Mouse (Mus musculus) heart, postnatal 10 days (tissue): ENCODE measurements around the gene Olfr1024. TPM values are rescaled to one million over a fixed set of nuclear protein-coding genes. Genes with fewer than 3 reads are reported as not detected.

Source experiments
- DNase-seq, 2 experiments: peaks; one replicate each; pipeline ENCODE4 v3.0.0; 2021
- intact Hi-C: fragments of 180-260 bp; cut with DNase I; formaldehyde crosslinking; loops from one replicate; pipeline ENCODE4 v1.15.1; 2025
- total RNA-seq, 2 experiments: library from RNA; stranded (reverse); gene quantifications; 2 replicates each; pipeline ENCODE4 v1.2.3; 2021

Olfr1024 gene
- not detected for total RNA-seq

- intact Hi-C loops: no loop called here
- DNase-seq: no peak
Observed at GRCm38 (mm10) chr2:85904952-85905351, at the start of gene Olfr1024. TSS of gene Olfr1024 (minus strand) at chr2:85905052.

GRCm38 (mm10) chr2:85950137-85950536, 45.3 kb upstream of the Olfr1024 start, which contains the start of gene Olfr1028:
TSS of gene Olfr1028 (plus strand) at chr2:85950437.
- intact Hi-C loops: no loop called here
- DNase-seq: no peak

GRCm38 (mm10) chr2:85921258-85921657, 16.4 kb upstream of the Olfr1024 start, which contains the start of gene Olfr1026:
TSS of gene Olfr1026 (plus strand) at chr2:85921558.
- no peak for DNase-seq
- intact Hi-C loops: no loop called here

GRCm38 (mm10) chr2:85914893-85915292, 10.0 kb upstream of the Olfr1024 start, which contains the start of gene Olfr1025-ps1:
TSS of gene Olfr1025-ps1 (plus strand) at chr2:85915193.
- no peak for DNase-seq
- intact Hi-C loops: no loop called here

DNA sequence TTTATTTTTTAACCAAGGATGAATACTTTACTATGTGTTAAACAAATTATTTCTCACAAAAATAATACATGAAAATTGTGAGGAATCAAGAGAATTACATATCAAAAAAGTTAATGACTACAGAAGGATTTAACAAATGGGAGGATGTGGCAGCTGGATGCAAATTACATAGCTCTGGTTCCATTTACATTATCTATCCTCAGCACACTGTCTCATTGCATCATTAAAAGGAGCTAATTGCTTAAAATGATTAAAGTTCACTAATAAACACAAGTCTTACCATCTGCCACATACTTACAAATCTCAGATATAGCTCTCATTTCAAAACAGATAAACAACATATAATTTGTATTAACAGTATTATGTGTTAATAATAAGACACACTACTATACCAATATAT, 8.3 kb upstream of the Olfr1024 start:
- DNase-seq: no peak
- intact Hi-C loops: no loop called here

DNA sequence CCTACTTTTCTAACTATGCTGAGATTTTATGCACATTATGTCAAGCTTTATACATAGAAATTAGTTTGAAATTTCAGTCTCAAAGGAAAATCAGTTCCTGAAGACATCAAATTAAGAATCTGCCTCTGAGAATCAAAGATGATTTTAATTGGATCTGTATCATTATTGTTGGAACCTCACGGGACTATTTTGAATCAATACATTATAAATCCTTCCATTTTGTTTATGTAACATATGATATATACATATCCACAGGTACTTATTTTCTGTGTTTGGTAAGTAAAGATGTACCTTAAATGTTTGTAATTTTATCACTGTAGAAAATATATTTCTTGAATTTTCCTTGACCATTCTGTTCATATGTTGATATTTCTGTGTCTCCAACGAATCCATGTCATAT, 19.5 kb downstream of the Olfr1024 start, which contains the start of gene Olfr1023:
Gene Olfr1023, plus strand, starts transcription at position 301 of the 400 bp plus-strand sequence.
- no peak for DNase-seq
- intact Hi-C loops: no loop called here

GRCm38 (mm10) chr2:85868294-85868693, 36.6 kb downstream of the Olfr1024 start, which contains the start of gene Olfr1022:
TSS of gene Olfr1022 (plus strand) at chr2:85868594.
- DNase-seq: no peak
- intact Hi-C loops: no loop called here

Other genes starting within 250 kb of the Olfr1024 start
- not detected for gene Olfr154, start 240.6 kb downstream of the Olfr1024 start, total RNA-seq
- gene Olfr1006, start 226.3 kb downstream of the Olfr1024 start, total RNA-seq: not detected
- gene Olfr1008, start 215.6 kb downstream of the Olfr1024 start, total RNA-seq: not detected
- not detected for gene Olfr1009, start 189.6 kb downstream of the Olfr1024 start, total RNA-seq
- not detected for gene Olfr1012, start 142.3 kb downstream of the Olfr1024 start, total RNA-seq
- not detected for gene Olfr1013, start 138.0 kb downstream of the Olfr1024 start, total RNA-seq
- not detected for gene Olfr1014, start 132.3 kb downstream of the Olfr1024 start, total RNA-seq
- gene Olfr1015, start 123.0 kb downstream of the Olfr1024 start, total RNA-seq: not detected
- not detected for gene Olfr1016, start 102.5 kb downstream of the Olfr1024 start, total RNA-seq
- gene Olfr1018, start 86.6 kb downstream of the Olfr1024 start, total RNA-seq: not detected
- not detected for gene Olfr1019, start 59.6 kb downstream of the Olfr1024 start, total RNA-seq
- not detected for gene Olfr1020, start 58.0 kb downstream of the Olfr1024 start, total RNA-seq
- gene Olfr1022, start 36.5 kb downstream of the Olfr1024 start, total RNA-seq: not detected
- not detected for gene Olfr1023, start 19.4 kb downstream of the Olfr1024 start, total RNA-seq
- gene Olfr1025-ps1, start 10.1 kb upstream of the Olfr1024 start, total RNA-seq: not detected
- not detected for gene Olfr1026, start 16.5 kb upstream of the Olfr1024 start, total RNA-seq
- not detected for gene Olfr1028, start 45.4 kb upstream of the Olfr1024 start, total RNA-seq
- gene Olfr1029, start 68.8 kb upstream of the Olfr1024 start, total RNA-seq: not detected
- not detected for gene Olfr1030, start 74.2 kb upstream of the Olfr1024 start, total RNA-seq
- not detected for gene Olfr1031, start 85.3 kb upstream of the Olfr1024 start, total RNA-seq
- gene Olfr1032, start 100.5 kb upstream of the Olfr1024 start, total RNA-seq: not detected
- 1 to 10 TPM; 1.2 to 8.1 TPM for gene Olfr1033, start 115.6 kb upstream of the Olfr1024 start, total RNA-seq
- gene Olfr1034, start 140.8 kb upstream of the Olfr1024 start, total RNA-seq: under 1 TPM; 0.10 to 0.17 TPM
- not detected for gene Olfr1036, start 168.9 kb upstream of the Olfr1024 start, total RNA-seq
- gene Olfr1037, start 182.3 kb upstream of the Olfr1024 start, total RNA-seq: not detected
- gene Olfr1039, start 230.9 kb upstream of the Olfr1024 start, total RNA-seq: not detected
- not detected for gene Olfr1040, start 241.7 kb upstream of the Olfr1024 start, total RNA-seq